Mouse (Mus musculus): ENCODE measurements at regions not wholly inside any gene's neighbourhood (a gene's known extent, or its start where the extent isn't known, plus 50 kb on each side); places are given as distances from the start of the nearest gene placed in this dataset.

- 88% methylated on average over 6 of the region's 6 CpGs for WGBS
Measured at GRCm38 (mm10) chr4:58693018-58693417, 94.5 kb downstream of the Olfr267 start.

DNA sequence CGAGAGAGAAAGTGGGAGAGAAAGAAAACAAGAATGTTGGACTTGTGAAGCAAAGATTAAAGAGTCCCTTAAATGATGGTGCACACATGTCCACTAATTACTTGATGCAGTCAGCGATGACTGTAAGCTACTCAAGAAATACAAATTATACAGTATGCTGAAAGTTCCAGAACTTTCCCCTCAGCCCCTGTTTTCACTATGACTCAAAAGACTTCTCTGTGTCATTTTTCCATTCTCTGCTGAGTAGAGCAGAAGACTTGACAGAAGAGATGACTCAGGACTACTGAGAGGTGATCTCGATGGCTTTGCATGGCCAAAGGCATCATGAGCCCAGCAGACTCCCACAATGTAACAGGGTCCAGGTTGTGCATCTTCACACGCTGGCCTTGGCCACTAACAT lies 105.6 kb downstream of the Olfr267 start:
- no peak for ATAC-seq (ENCODE audit: low FRiP score, low read depth)
- H3K27ac ChIP-seq = no peak overlapping the region
- WGBS = 92% methylated on average over 4 of the region's 4 CpGs

More at GRCm38 (mm10) chr4:58693018-58693417, 94.5 kb downstream of the Olfr267 start:
- no peak overlapping the region for H3K9ac ChIP-seq
- no peaks in the 10 kb centered on the region for H3K4me1 ChIP-seq
- no peak overlapping the region for H3K27ac ChIP-seq
- ATAC-seq (ENCODE audit: low FRiP score, low read depth) = no peak
- no peaks in the 10 kb centered on the region for H3K9me3 ChIP-seq
- no peak overlapping the region for H3K4me2 ChIP-seq (replicated peaks)
- H3K4me3 ChIP-seq = no peak overlapping the region
- no peaks in the 10 kb centered on the region for H3K27me3 ChIP-seq (replicated peaks)
- H3K36me3 ChIP-seq = no peaks in the 10 kb centered on the region

GRCm38 (mm10) chr4:58677701-58678385 lies 109.7 kb downstream of the Olfr267 start:
- Histone ChIP-seq H3K9me3 (no peaks in the 10 kb centered on the region), H3K36me3 (no peaks in the 10 kb centered on the region), H3K27me3 (replicated peaks) (no peaks in the 10 kb centered on the region), H3K27ac (no peak overlapping the region), H3K4me2 (replicated peaks) (no peak overlapping the region), H3K4me1 (no peaks in the 10 kb centered on the region), H3K4me3 (no peak overlapping the region), H3K9ac (no peak overlapping the region)
- no peak for ATAC-seq (ENCODE audit: low FRiP score, low read depth)
- WGBS = 55% methylated on average over 6 of the region's 6 CpGs

More for the DNA sequence above, 105.6 kb downstream of the Olfr267 start:
- H3K36me3 ChIP-seq = no peaks in the 10 kb centered on the region
- no peaks in the 10 kb centered on the region for H3K27me3 ChIP-seq (replicated peaks)
- no peaks in the 10 kb centered on the region for H3K9me3 ChIP-seq
- no peaks in the 10 kb centered on the region for H3K4me1 ChIP-seq
- no peak overlapping the region for H3K4me3 ChIP-seq
- no peak overlapping the region for H3K9ac ChIP-seq
- no peak overlapping the region for H3K4me2 ChIP-seq (replicated peaks)

DNA sequence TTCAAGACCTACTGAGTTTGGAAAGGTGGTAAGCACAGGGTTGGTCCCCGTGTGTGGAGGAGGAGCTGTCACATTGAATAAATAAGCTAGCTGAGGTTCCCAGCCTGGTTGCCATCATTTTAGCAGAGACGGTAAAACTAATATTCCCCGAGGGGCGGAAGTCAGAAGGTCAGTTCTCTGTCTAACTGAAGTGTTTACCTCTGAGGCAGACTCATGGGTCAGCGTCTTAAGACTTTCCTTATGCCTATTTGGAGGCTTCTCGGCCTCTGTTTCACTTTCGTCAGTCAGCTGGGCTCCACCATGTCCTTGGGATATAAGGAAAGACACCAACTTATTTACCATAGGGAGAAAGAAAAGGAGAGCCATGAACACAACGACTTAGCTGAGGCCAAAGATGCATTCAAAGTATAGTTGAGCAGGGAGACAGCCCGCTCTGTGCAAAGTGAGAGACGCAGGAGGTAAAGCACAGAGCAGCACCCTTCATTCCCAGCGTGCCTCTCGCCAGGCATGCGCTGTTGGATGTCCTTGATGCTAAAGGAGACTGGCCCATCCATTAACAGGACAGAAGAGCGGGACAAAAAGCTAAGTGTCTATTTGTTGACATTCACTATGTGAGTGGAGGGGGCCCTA lies 116.0 kb downstream of the Olfr267 start:
- 41% methylated on average over 14 of the region's 14 CpGs for WGBS
- no peak for ATAC-seq (ENCODE audit: low FRiP score, low read depth)
- H3K9me3 ChIP-seq = no peaks in the 10 kb centered on the region
- no peak overlapping the region for H3K4me3 ChIP-seq
- peaks cover 7% of the 10 kb centered on the region; the same call in 1 of the 2 replicates for H3K4me1 ChIP-seq
- H3K27me3 ChIP-seq (replicated peaks) = no peaks in the 10 kb centered on the region
- H3K9ac ChIP-seq = no peak overlapping the region
- no peaks in the 10 kb centered on the region for H3K36me3 ChIP-seq
- H3K4me2 ChIP-seq (replicated peaks) = peak overlapping the region; percentile 34
- no peak overlapping the region for H3K27ac ChIP-seq

DNA sequence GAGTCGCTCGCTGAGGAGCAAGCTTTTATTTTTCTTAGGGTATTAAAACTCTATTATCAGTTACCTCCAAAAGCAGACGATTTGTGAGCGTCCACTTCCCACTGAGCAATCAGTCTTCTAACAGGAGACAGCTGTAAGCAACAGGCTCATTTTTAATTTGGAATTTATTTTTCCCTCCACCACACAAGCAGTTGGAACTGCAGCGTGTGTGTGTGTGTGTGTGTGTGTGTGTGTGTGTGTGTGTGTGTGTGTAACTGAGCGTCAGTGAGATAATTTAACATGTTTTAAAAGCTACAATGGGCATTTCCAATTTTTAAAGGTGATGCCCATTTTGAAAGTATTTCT lies 116.6 kb downstream of the Olfr267 start:
- no peak overlapping the region for H3K4me3 ChIP-seq
- peaks cover 7% of the 10 kb centered on the region; the same call in 1 of the 2 replicates for H3K4me1 ChIP-seq
- WGBS = 11% methylated on average over 6 of the region's 6 CpGs
- H3K9me3 ChIP-seq = no peaks in the 10 kb centered on the region
- peak overlapping the region; percentile 29 for H3K4me2 ChIP-seq (replicated peaks)
- H3K9ac ChIP-seq = no peak overlapping the region
- peak; percentile 68 for ATAC-seq (ENCODE audit: low FRiP score, low read depth)
- no peaks in the 10 kb centered on the region for H3K27me3 ChIP-seq (replicated peaks)
- H3K36me3 ChIP-seq = no peaks in the 10 kb centered on the region
- H3K27ac ChIP-seq = no peak overlapping the region; the same call in 1 of the 2 replicates

DNA sequence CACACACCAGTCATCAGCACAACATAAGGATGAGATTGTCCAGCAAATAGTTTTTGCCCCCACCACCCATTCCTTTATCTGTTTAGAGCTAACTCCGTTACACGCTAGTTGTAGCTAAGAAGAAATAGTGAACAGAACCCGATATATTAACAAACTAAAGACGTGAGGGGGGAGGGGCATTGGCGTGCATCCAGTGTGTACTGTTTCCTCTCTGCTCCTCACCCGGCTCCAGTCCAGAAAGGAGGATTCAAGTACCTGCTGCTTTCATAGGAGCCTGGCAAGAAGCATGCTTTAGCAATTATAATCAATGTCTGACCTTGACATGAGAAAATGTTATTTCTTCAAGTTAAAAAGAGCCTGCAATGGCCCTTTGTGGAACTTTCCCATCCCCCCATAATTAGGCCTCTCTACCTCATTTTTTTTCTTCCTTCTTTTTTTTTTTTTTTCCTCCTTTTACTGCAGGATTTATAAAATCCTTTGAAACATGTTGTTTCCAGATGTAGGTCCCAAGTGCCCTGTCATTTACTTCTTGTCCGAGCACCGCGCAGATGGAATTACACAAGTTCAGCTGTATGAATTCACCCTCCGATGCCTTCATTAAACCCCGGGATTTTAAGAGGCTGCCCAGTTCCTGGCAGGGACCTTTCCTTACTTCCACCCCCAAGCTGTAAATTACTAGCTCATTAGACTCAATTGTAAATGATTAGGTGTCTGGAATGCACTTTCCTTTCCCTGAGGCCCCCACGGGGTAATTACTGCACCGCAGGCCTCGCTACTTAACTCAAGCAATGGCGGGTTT lies 116.6 kb upstream of the Lpar1 start:
- no peak overlapping the region for H3K4me3 ChIP-seq
- H3K4me1 ChIP-seq = peaks cover 7% of the 10 kb centered on the region; the same call in 1 of the 2 replicates
- H3K36me3 ChIP-seq = no peaks in the 10 kb centered on the region
- H3K27ac ChIP-seq = no peak overlapping the region; the same call in 1 of the 2 replicates
- no peaks in the 10 kb centered on the region for H3K27me3 ChIP-seq (replicated peaks)
- H3K9me3 ChIP-seq = no peaks in the 10 kb centered on the region
- no peak overlapping the region for H3K9ac ChIP-seq
- 23% methylated on average over 15 of the region's 15 CpGs for WGBS
- peak overlapping the region; percentile 29 for H3K4me2 ChIP-seq (replicated peaks)
- ATAC-seq (ENCODE audit: low FRiP score, low read depth) = peak; percentile 59

DNA sequence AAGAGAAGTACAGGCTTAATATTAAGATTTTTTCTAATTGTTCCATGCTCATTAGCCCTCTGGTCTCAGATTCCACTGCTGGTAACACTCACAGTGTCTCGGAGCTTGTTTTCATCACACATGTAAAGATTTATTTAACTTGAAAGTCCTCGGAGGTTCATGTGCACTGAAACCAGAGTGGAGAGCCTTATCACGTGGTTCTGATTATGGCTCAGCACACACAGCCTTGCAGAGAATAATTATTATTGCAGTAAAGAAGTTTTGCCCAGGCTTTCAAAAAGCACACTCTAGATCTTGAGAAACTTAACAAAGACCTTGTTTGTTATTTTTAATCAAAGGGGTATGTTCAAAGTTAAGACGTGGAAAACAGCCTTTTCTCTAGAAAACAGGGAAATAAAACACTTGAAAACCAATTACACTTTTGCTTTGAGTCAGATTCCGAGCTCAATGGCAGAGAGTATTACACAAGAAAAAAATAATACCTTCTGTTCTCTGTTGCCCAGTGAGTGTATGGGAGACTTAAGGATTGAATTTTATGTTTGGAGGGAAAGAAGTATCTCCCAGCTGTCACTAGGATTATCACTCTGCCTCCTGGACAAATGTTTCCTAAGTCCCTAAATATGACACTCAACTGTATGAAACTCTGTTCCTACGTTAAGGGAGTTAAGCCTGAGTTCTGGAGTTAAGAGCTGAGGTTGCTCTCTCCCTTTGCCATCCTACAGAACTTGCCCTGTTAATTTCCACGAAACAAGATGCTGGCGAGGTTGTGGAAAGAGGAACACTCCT lies 114.9 kb upstream of the Lpar1 start:
- Histone ChIP-seq H3K27me3 (replicated peaks) (no peaks in the 10 kb centered on the region), H3K4me1 (peaks cover 7% of the 10 kb centered on the region; the same call in 1 of the 2 replicates), H3K4me2 (replicated peaks) (no peak overlapping the region), H3K4me3 (no peak overlapping the region), H3K9ac (no peak overlapping the region), H3K36me3 (no peaks in the 10 kb centered on the region), H3K27ac (no peak overlapping the region), H3K9me3 (no peaks in the 10 kb centered on the region)
- ATAC-seq (ENCODE audit: low FRiP score, low read depth) = no peak
- WGBS = 63% methylated on average over 8 of the region's 8 CpGs

GRCm38 (mm10) chr4:58663628-58664205 lies 110.0 kb upstream of the Lpar1 start:
- no peak overlapping the region for H3K4me3 ChIP-seq
- H3K36me3 ChIP-seq = no peaks in the 10 kb centered on the region
- no peaks in the 10 kb centered on the region for H3K9me3 ChIP-seq
- no peaks in the 10 kb centered on the region for H3K4me1 ChIP-seq
- no peak overlapping the region for H3K27ac ChIP-seq
- 78% methylated on average over 6 of the region's 6 CpGs for WGBS
- no peak for ATAC-seq (ENCODE audit: low FRiP score, low read depth)
- no peaks in the 10 kb centered on the region for H3K27me3 ChIP-seq (replicated peaks)
- H3K4me2 ChIP-seq (replicated peaks) = no peak overlapping the region
- H3K9ac ChIP-seq = no peak overlapping the region

- H3K4me3 ChIP-seq = no peak overlapping the region
- H3K36me3 ChIP-seq = no peaks in the 10 kb centered on the region
- H3K4me2 ChIP-seq (replicated peaks) = no peak overlapping the region
- no peak overlapping the region for H3K27ac ChIP-seq
- no peaks in the 10 kb centered on the region for H3K27me3 ChIP-seq (replicated peaks)
- WGBS = 73% methylated on average over 4 of the region's 4 CpGs
- no peak for ATAC-seq (ENCODE audit: low FRiP score, low read depth)
- H3K4me1 ChIP-seq = no peaks in the 10 kb centered on the region
- H3K9me3 ChIP-seq = no peaks in the 10 kb centered on the region
- H3K9ac ChIP-seq = no peak overlapping the region
Measured at GRCm38 (mm10) chr4:58661781-58662293, 108.1 kb upstream of the Lpar1 start.

- H3K36me3 ChIP-seq = no peaks in the 10 kb centered on the region
- WGBS = 71% methylated on average over 5 of the region's 5 CpGs
Measured at GRCm38 (mm10) chr4:58660511-58660910, 106.8 kb upstream of the Lpar1 start.

DNA sequence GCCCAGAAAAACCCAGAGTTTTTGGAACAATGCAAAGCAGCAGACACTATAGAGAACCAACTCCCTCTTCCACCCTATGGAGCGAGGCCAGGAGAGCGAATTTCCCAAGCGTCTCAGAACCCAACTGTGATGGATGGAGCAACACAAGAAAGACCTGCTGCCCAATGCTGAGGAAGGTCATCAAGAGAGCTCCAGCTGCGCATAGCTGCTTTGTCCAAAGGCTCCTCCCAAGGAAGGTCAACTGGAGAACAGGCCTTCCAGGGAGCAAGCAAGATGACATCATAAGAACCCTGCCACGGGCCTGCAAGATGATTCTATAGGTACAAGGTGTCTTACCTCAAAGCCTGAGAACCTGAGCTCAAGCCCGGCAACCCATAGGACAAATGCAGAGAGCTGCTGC lies 104.5 kb upstream of the Lpar1 start:
- Histone ChIP-seq H3K4me1 (no peaks in the 10 kb centered on the region), H3K9me3 (no peaks in the 10 kb centered on the region), H3K36me3 (no peaks in the 10 kb centered on the region), H3K4me3 (no peak overlapping the region), H3K27ac (no peak overlapping the region), H3K9ac (no peak overlapping the region), H3K4me2 (replicated peaks) (no peak overlapping the region), H3K27me3 (replicated peaks) (no peaks in the 10 kb centered on the region)
- WGBS = 50% methylated on average over 6 of the region's 6 CpGs
- ATAC-seq (ENCODE audit: low FRiP score, low read depth) = no peak

More at GRCm38 (mm10) chr4:58660511-58660910, 106.8 kb upstream of the Lpar1 start:
- H3K9ac ChIP-seq = no peak overlapping the region
- H3K4me3 ChIP-seq = no peak overlapping the region
- H3K4me1 ChIP-seq = no peaks in the 10 kb centered on the region
- no peaks in the 10 kb centered on the region for H3K27me3 ChIP-seq (replicated peaks)
- H3K4me2 ChIP-seq (replicated peaks) = no peak overlapping the region
- ATAC-seq (ENCODE audit: low FRiP score, low read depth) = no peak
- H3K27ac ChIP-seq = no peak overlapping the region
- no peaks in the 10 kb centered on the region for H3K9me3 ChIP-seq

All from neural tube, embryonic 12.5 days (tissue).